Comparison of ENCODE assay signal across 33 mouse cellular contexts in the genomic region with DNA sequence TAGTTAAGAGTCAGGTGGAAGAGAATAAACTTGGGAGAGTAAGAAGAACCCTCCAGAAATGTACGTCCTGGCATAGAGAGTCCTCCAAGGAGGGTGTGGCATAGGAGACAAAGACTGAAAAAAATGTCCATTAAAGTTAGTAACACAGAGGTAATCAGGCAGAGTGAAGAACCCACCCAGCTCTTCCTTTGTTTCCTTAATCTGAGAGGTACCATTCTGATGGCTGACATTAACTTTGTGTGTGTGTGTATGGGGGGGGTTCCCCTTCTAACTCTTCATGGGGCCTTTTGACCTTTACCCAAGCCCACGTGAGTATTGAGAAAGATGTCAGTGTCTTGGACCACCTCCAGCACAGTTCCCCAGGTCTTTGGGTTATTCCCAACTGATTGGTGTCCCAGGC.
"Had no signal": no experiment of that assay in that cellular context is flagged by ENCODE, and none has a peak within 500 bp of the region (broad histone marks: within the 10 kb centered on the region; RNA-seq: fewer than 3 reads in every experiment).

No protein-coding gene starts in this region.

- H3K4me1 ChIP-seq: limb, embryonic 10.5 days; limb, embryonic 12.5 days; limb, embryonic 13.5 days; limb, embryonic 15.5 days; liver, embryonic 12.5 days; liver, embryonic 13.5 days; liver, embryonic 15.5 days; lung, embryonic 15.5 days; megakaryocyte, embryonic 14.5 days; midbrain, embryonic 10.5 days; midbrain, embryonic 12.5 days; midbrain, embryonic 13.5 days; midbrain, embryonic 15.5 days; neural tube, embryonic 12.5 days; neural tube, embryonic 13.5 days had no signal

- H3K4me3 ChIP-seq: limb, embryonic 10.5 days; limb, embryonic 12.5 days; limb, embryonic 13.5 days; limb, embryonic 15.5 days; liver, embryonic 12.5 days; liver, embryonic 13.5 days; liver, embryonic 15.5 days; lung, embryonic 15.5 days; megakaryocyte, embryonic 14.5 days; midbrain, embryonic 10.5 days; midbrain, embryonic 12.5 days; midbrain, embryonic 13.5 days; midbrain, embryonic 15.5 days; myocyte; neural tube, embryonic 12.5 days; neural tube, embryonic 13.5 days had no signal

- H3K4me2 ChIP-seq: limb, embryonic 12.5 days; limb, embryonic 13.5 days; limb, embryonic 15.5 days; liver, embryonic 11.5 days; liver, embryonic 12.5 days; liver, embryonic 13.5 days; liver, embryonic 15.5 days; lung, embryonic 14.5 days; lung, embryonic 15.5 days; midbrain, embryonic 11.5 days; midbrain, embryonic 12.5 days; midbrain, embryonic 13.5 days; midbrain, embryonic 15.5 days; neural tube, embryonic 12.5 days; neural tube, embryonic 13.5 days had no signal

- H3K36me3 ChIP-seq: limb, embryonic 10.5 days; limb, embryonic 12.5 days; limb, embryonic 13.5 days; limb, embryonic 15.5 days; liver, embryonic 12.5 days; liver, embryonic 13.5 days; liver, embryonic 15.5 days; lung, embryonic 15.5 days; midbrain, embryonic 10.5 days; midbrain, embryonic 12.5 days; midbrain, embryonic 13.5 days; midbrain, embryonic 15.5 days; neural tube, embryonic 12.5 days; neural tube, embryonic 13.5 days had no signal

- ATAC-seq: liver, embryonic 12.5 days; liver, postnatal 0 days; lung, postnatal 0 days; midbrain, embryonic 13.5 days; midbrain, embryonic 15.5 days; midbrain, embryonic 16.5 days had no signal

- H3K9me3 ChIP-seq: limb, embryonic 10.5 days; limb, embryonic 12.5 days; limb, embryonic 13.5 days; limb, embryonic 15.5 days; liver, embryonic 12.5 days; liver, embryonic 13.5 days; liver, embryonic 15.5 days; lung, embryonic 15.5 days; megakaryocyte, embryonic 14.5 days; midbrain, embryonic 10.5 days; midbrain, embryonic 12.5 days; midbrain, embryonic 13.5 days; midbrain, embryonic 15.5 days; neural tube, embryonic 12.5 days; neural tube, embryonic 13.5 days had no signal

- H3K9ac ChIP-seq: limb, embryonic 12.5 days; limb, embryonic 13.5 days; limb, embryonic 15.5 days; liver, embryonic 12.5 days; liver, embryonic 13.5 days; liver, embryonic 14.5 days; liver, embryonic 15.5 days; liver, postnatal 0 days; lung, embryonic 14.5 days; lung, embryonic 15.5 days; midbrain, embryonic 12.5 days; midbrain, embryonic 13.5 days; midbrain, embryonic 15.5 days; neural tube, embryonic 12.5 days; neural tube, embryonic 13.5 days had no signal

- DNase-seq: left cerebral cortex, postnatal 4 days; liver; liver, embryonic 13.5 days; liver, postnatal 0 days; lung, adult 18-20 months; lung, adult 2 months; lung, embryonic 14.5 days; lung, postnatal 10 days; lung, postnatal 14 days; lung, postnatal 36 days; lung, postnatal 4 days; midbrain, embryonic 14.5 days had no signal

- H3K27ac ChIP-seq: limb, embryonic 10.5 days; limb, embryonic 12.5 days; limb, embryonic 13.5 days; limb, embryonic 15.5 days; liver, embryonic 12.5 days; liver, embryonic 13.5 days; liver, embryonic 14.5 days; liver, embryonic 15.5 days; lung, embryonic 15.5 days; macrophage; midbrain, embryonic 10.5 days; midbrain, embryonic 12.5 days; midbrain, embryonic 13.5 days; midbrain, embryonic 15.5 days; neural tube, embryonic 12.5 days; neural tube, embryonic 13.5 days had no signal

- H3K27me3 ChIP-seq: limb, embryonic 12.5 days; limb, embryonic 13.5 days; limb, embryonic 15.5 days; liver, embryonic 12.5 days; liver, embryonic 13.5 days; liver, embryonic 15.5 days; lung, embryonic 15.5 days; megakaryocyte, embryonic 14.5 days; midbrain, embryonic 12.5 days; midbrain, embryonic 13.5 days; midbrain, embryonic 15.5 days; neural tube, embryonic 12.5 days; neural tube, embryonic 13.5 days had no signal
